Mouse (Mus musculus): ENCODE measurements around the gene Robo2. TPM values are rescaled to one million over a fixed set of nuclear protein-coding genes. Genes with fewer than 3 reads are reported as not detected.

The Robo2 gene
- polyA plus RNA-seq, 3 experiments from 2014 or later, result 0.18 to 0.19 TPM; not detected in 1

DNA sequence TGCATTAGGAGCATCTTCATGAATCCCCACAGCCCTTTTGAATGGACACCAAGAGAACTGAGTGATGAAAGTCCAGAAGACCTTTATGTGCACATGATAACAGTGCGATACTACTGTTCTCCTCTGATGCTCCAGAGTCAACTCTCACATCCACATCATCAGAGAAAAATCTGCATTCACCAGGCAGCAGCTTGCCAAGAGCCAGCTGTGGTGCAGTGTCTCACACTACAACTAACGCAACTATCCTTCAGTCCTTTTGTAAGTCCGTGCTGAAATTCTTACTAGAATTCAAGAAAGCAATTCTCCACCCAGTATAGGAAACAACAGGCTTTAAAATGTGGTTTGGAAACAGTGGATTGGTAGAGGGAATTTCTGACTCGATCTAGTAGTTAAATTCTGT, 481.3 kb downstream of the Robo2 start:
- ATAC-seq, result no peak

DNA sequence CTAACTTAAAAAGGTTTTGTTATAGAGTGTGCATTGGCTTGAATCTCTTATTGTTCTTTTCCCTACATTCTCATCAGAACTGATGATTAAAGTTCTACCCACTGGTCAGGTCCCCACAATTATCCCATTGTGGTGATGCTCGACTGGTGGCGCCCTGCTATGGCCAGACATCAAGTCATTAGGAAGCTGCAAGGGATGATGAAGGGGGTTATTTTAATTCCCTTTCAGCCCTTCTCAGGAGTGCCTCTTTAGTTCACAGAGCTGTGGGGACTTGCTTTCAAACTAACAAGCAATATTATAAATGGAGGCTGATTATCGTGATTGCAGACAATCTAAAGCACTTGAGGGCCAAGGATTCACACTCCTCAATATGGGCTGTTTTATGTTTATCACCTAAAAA, 484.1 kb downstream of the Robo2 start:
- no peak for ATAC-seq

DNA sequence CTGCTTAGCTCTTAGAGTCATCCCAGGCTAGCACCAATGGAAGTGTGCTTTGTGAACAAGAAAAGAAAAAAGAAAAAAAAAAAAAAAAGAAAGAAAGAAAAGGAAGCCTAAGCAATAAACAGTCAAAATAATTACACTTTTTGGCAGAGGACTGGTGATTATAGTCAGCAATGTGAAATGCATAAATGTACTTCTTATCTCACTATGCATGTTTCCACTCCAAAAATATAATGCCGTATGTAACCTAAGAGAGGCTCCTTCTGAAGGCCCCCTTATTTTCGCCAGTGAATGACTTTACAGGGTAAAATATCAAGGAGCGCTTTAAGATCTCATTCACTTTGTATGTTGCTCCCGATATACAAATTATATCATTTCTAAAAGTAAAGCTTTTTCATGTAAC, 496.2 kb downstream of the Robo2 start:
- no peak for ATAC-seq

DNA sequence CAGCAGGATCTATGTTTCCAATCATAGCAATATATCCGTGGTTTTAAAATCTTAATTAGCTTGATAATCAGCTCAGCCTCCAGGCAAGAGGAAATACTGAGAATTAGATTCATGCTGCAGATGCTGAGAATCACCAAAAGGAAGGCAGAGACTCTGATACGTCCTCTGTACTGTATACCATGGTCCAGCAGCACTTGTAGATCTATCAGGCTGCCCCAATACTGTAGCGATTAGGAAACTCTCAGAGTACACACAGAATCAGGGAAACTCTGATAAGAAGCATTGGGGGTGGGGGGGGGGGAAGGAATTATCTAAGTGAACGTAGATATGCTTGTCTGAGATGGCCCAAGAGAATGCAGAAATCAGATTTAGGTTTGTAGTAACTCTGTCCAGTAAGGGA, 496.7 kb downstream of the Robo2 start:
- ATAC-seq, result no peak

DNA sequence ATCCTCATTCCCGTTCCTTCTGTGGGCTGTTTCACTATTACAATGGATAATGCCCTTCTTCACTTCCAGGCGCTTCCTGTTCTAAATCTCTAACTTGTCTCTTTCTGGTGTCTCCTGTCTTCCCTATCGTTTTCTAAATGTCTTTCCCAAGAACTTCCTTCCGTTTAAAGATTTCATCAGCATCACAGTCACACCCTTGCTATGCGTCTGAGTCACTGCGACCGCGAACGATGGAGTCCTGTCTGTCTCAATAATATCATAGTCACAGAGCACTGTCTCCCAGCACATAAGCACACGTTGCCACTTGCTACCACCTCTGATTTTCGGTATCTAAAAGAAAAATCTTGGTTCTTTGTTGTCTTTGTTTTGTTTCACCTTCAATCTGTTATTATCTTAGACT, 503.1 kb downstream of the Robo2 start:
- no peak for ATAC-seq

DNA sequence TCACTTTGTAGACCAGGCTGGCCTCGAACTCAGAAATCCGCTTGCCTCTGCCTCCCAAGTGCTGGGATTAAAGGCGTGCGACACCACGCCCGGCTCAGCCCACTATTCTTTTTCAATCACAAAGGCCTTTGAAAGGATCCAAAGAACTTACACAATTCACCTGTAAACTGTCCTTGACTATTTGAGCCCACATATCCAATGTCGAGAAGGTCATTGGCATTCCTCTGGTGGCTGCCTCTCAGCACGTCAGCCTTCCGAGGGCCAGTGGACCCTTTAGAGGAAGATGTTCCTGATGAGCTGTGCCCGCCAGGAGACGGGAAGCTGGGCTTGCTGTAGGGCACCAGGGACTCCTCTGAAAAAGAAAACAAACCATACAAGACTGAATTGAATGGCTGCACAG, 514.8 kb downstream of the Robo2 start:
- ATAC-seq, result no peak

DNA sequence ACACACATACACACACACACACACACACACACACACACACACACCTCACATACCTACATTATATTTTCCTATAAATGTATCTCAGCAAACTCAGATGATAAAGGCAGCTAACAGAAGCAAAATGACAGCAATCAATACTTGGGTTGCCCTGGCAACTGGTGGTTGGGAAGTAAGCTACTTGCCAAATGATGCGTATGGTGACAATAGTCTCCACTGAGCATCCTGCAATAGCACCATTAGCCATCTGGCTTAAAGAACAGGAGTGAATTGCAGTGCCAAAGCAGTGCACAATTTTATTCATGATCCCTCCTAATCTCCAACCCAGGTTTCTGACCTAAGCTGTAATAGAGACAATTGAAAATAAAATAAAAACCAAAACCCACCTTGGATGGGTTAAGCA, 529.7 kb downstream of the Robo2 start:
- ATAC-seq, result no peak

DNA sequence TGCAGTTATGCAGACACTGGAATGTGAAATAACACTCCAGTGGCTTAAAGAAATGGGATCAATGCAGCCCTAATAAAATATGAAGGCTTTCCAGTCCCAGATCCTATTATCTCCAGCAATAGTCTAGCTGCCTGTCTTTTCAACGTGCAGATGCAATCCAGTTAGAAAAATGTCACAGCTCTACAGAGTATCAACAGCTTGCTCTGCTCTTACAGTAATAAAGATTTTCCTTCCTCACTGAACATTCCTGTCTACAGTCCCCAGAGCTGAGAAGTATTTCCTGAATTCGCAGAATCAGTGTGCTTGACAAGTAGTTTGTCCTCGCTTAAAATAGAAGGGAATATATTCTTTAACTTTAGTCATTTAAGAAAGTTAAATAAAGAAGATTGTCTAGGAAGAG, 533.7 kb downstream of the Robo2 start:
- ATAC-seq, result no peak

DNA sequence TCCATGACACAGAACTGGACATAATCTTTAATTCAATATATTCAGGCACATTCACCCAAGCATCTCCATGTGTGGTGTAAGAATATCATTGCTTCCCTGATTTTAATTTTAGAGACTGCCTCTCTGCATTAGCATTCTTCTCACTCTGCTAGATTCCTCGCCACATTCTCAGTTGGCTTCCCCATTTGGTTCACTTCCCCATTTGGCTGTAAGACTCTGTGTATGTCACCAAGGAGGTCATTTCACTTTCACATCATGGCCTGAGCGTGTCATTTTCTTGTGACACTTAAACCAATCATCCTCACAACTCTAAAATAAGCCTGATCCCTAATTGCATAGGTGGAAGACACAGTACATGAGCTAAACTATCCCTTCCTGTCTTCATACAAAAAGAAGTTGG, 536.6 kb downstream of the Robo2 start:
- no peak for ATAC-seq

DNA sequence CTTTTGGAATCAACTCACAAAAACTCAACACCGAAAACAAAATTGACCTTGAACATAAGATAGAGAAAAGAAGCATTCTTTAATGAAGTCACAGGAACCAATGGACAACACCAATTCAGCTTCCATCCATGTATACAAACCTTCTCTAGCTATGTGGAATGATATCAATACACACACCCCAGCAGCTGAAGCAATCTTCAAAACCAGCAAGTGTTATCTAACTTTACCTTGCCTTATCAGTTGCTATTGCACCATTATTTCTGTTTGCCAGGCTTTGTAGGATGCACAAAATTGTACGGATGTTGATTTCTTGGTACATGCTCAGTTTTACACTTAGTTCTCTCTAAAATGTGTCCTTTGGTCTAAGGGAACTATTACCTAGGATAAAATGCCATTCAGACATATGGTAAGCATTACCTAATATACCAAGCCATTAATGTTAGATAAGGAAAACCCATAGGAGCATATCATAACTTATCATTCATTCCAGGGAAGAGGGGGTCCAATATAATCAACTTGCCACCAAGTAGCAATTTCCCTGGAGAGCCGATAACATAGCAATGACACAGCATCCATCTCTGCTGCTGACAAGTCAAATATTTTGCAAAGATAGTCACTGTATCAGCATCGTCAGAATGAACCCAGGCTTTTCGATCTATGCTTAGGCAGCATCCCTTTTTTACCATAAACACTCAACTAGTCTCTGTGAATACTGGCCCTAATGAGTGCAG, 537.6 kb downstream of the Robo2 start:
- ATAC-seq, result no peak

DNA sequence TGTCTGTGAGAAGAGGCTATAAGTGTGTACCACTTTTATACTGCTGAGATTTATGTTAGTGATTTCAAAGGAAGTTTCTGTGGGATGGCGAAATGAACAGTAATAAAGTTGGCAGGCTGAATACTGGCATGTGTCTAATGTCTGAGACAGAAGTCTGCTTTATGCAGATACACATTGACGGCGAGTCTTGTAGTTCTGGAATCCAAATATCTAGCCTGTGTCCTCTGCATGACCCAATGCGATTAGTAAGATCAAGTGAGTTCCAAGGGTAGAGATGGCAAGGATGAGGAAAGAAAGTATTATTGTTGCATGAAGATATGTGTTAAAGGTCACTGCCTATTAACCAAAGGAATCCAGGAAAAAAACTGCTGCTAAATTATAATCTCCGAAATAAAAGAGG, 541.3 kb downstream of the Robo2 start:
- ATAC-seq, result no peak

DNA sequence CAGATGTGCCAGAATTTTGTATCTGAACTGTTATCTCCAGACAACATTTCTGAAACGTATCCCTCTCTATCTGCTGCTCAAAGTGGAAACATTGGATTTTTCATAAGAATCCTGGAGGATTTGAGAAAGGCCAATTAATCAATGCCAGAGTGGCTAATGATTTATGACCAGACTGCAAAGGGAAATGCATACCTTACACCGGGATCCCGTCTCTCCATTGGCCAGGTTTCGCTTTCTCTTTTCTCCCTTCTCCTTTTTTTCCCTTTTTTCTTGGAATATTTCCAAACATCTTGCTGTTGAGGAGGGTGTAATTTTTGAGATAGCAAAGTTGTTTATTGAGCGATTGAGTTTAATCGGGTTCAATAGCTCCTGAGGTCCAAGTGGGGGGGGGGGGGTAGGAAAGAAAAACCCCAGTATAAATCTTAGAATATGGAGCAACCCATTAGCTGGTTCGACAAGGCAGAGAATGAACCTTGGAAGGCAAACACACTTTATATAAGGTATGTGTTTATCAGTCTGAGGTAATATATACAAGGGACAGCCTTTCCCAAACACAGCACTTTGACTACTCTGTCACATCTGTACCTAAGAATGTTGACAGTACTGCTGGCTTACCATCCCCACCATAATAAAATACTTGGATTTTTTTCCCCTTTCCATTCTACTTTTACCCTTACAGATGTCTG, 542.0 kb downstream of the Robo2 start:
- ATAC-seq, result no peak

DNA sequence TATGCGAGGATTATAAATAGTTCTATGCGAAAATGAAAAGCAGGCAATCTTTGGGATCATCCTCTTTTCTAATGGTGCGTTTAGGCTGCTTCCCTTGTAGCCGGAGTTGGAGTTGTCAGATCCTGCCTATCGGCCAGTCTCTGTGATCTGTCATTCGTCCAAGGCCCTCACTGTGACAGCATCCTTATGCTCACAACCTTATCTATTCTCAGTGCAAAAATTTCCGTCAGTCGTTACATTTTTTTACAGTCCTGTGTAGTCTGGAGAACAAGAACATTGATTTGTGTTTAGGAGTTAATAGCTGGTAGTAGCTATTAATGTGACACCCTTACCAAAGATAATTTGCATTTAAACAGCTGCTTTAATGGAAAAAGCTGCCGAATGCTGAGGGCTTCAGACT, 547.0 kb downstream of the Robo2 start:
- no peak for ATAC-seq

DNA sequence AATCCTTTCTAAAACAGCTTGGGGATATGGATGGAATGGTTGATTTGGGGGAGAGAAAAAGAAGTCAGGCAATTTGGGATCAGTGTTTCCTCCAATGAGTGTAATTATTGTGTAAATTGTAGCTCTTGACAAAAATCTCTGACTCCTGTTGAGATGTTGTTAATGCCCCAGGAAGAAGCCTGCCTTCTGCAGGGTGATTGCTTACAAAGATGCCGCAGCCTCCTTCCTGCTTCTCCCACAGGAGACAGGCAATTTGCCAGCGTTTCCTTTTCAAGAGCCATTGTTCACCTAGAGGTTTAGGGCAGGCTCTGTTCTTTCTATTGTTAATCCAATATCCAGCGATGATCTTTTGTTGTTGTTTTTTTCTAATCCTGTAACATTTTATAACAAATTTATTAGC, 547.9 kb downstream of the Robo2 start:
- ATAC-seq, result no peak

DNA sequence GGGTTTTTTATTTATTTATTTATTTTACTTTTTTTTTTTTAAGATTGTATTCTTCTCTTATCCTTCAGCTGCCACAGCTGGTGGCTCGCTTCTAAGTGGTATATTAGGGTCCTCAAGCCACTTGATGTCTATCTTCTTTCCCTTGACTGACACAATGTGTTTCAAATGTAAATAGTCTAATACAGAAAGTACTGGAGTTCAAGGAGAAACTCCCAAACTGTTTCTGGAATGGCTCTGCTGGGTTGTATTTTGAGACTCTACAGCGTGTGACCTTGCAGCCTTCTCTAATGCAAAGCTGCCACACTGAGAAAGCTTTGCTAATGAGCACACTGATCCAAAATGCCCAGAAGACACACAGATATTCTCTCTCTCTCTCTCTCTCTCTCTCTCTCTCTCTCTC, 552.9 kb downstream of the Robo2 start:
- no peak for ATAC-seq

DNA sequence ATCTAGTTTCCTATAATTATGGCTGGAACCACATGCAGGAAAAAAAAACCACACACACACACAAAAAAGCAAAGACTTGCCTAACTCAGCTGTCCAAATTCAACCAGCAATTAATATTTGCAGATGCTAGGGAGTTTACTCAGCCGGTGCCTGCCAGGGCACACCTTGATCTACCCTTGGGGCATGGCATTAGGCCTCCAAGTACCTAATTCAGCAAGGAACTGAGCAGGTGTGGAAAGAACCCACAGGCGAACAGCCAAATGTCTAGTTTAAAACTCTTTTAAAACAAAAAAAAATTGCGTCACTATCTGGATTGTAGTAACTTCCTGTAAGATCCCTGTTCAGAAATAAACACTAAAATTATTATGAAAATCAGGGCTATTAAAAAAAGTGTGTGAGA, 555.8 kb downstream of the Robo2 start:
- ATAC-seq, result no peak

All from inflammation-experienced regulatory T-cells, adult 6 months (primary cell).